Mouse (Mus musculus) bone marrow, adult 2 months (tissue): ENCODE results near the gene Egfr. TPM values are rescaled to one million over a fixed set of nuclear protein-coding genes. Genes with fewer than 3 reads are reported as not detected.

ENCODE experiments used
- H3K27ac ChIP-seq: fragments of 200-500 bp; 2 replicates; pipeline ENCODE4 v1.5.1; 2012; ENCODE audit warnings: low read depth, mild to moderate bottlenecking, control low read depth, inconsistent platforms, low read length; ENCODE audit not compliant: control insufficient read depth, poor library complexity, insufficient read depth
- H3K4me1 ChIP-seq: fragments of 200-500 bp; 2 replicates; pipeline ENCODE4 v1.6.1; 2011; ENCODE audit warnings: low read length; ENCODE audit not compliant: control insufficient read depth, insufficient read depth
- H3K4me3 ChIP-seq: fragments of 200-500 bp; replicated peaks from 2 replicates; pipeline ENCODE3; 2011; ENCODE audit warnings: mild to moderate bottlenecking, low read depth, low read length, control low read depth; ENCODE audit not compliant: control insufficient read depth
- CTCF ChIP-seq: fragments of 200-500 bp; IDR thresholded peaks from 2 replicates; pipeline ENCODE4 v1.5.1; 2011; ENCODE audit warnings: low read length, control low read depth; ENCODE audit not compliant: control insufficient read depth, insufficient read depth
- POLR2A ChIP-seq: fragments of 200-500 bp; IDR thresholded peaks from 2 replicates; pipeline ENCODE4 v1.6.1; 2011; ENCODE audit warnings: low read depth, mild to moderate bottlenecking, control low read depth, low read length, borderline replicate concordance; ENCODE audit not compliant: control insufficient read depth
- WGBS: fragments of 180-500 bp; shearing (Covaris S2); methylation state at CpG from one replicate; pipeline ENCODE4 v1.1.7; 2018; 5-methylcytosine and 5-hydroxymethylcytosine counted together
- polyA plus RNA-seq: library from polyadenylated mRNA; stranded (reverse); fragments of >200 nt; gene quantifications from 2 replicates; pipeline ENCODE4 v1.2.4, GENCODE M21; 2011; ENCODE audit warnings: low replicate concordance; ENCODE audit not compliant: missing spikeins, insufficient read depth, insufficient read length

Gene Egfr
- polyA plus RNA-seq, 1 experiment: 1.6 TPM

GRCm38 (mm10) chr11:16956115-16956862, 204.3 kb downstream of the Egfr start:
- TF ChIP-seq CTCF (no peak), POLR2A (no peak)
- H3K4me3 ChIP-seq: no peak overlapping the region
- H3K4me1 ChIP-seq: no peaks in the 10 kb centered on the region; the same call in 1 of the 2 replicates
- WGBS: 9% methylated on average over 6 of the region's 6 CpGs
- H3K27ac ChIP-seq: no peak overlapping the region

GRCm38 (mm10) chr11:16957030-16957429, 205.0 kb downstream of the Egfr start:
- TF ChIP-seq POLR2A (no peak), CTCF (no peak)
- Histone ChIP-seq H3K27ac (no peak overlapping the region), H3K4me3 (no peak overlapping the region), H3K4me1 (no peaks in the 10 kb centered on the region; the same call in 1 of the 2 replicates)
- 71% methylated on average over 6 of the region's 6 CpGs for WGBS

GRCm38 (mm10) chr11:16958520-16958919, 206.5 kb downstream of the Egfr start:
- WGBS: 60% methylated on average over 1 of the region's 1 CpGs
- TF ChIP-seq CTCF: no peak
- no peak for TF ChIP-seq POLR2A
- no peak overlapping the region for H3K27ac ChIP-seq
- no peaks in the 10 kb centered on the region; the same call in 1 of the 2 replicates for H3K4me1 ChIP-seq
- no peak overlapping the region for H3K4me3 ChIP-seq

Other genes starting within 250 kb of the Egfr start
- 36.9 and 44.4 TPM in 2 replicates for gene Sec61g, start 243.7 kb upstream of the Egfr start, polyA plus RNA-seq
- gene Fbxo48, start 199.2 kb downstream of the Egfr start, polyA plus RNA-seq: 1.9 and 4.9 TPM in 2 replicates